Mouse (Mus musculus): ENCODE results near the gene Eipr1. TPM values are rescaled to one million over a fixed set of nuclear protein-coding genes. Genes with fewer than 3 reads are reported as not detected.
A peak's percentile ranks its signal among the peaks of the same experiment; 100 is the strongest.

Gene Eipr1
- polyA plus RNA-seq, 1 experiment from 2014 or later, result 45.5 TPM

DNA sequence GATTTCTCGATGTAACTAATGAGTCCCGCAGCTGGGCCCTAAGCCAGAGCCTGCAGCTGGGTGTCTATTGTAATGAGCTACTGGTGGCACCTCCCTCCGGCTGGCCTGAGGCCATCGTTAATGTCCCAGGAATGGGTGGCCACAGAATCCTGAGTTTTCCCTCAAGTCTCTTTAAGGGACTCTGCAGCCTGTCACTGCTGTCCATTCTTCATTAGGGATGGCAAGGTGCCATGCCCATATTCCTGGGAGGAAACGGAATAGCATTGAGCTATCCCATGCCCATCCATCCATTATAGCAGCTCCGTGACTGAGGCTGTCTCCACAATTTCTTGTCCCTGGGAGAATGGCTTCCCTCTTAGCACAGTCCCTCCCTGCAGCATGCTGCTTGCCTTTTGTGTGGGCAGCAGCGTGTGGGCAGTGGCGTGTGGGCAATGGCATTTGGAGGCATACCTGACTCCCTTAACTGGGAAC lies 123.2 kb downstream of the Eipr1 start:
- 85% methylated on average over 8 of the region's 8 CpGs for WGBS

DNA sequence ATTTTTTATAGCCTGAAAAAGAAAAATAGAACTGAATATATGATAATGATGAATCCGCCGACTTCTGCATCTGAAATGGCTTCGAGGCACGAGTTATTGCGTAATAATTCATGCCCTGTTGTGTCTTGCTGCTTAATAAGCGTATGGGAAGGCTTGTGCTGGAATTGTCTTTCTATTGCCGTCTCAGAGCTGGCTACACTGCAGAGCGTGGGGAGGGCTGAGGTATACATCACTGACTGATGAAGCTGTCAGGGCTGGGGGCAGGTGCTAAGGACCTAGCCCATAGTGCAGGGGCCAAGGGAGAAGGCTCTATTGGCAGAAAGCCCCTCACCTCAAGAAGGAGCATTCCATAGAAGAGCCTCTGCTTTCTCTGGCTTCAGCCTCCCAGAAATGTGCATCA lies 123.9 kb downstream of the Eipr1 start:
- Histone ChIP-seq H3K4me3 (no peak overlapping the region), H3K36me3 (no peaks in the 10 kb centered on the region), H3K4me1 (peaks cover 14% of the 10 kb centered on the region), H3K9me3 (replicated peaks) (no peaks in the 10 kb centered on the region), H3K27ac (replicated peaks) (no peak overlapping the region), H3K27me3 (ENCODE audit: low read depth, poor library complexity, severe bottlenecking) (no peaks in the 10 kb centered on the region)
- DNase-seq (ENCODE audit: low spot score), result no peak
- WGBS, result 97% methylated on average over 8 of the region's 8 CpGs

More for the DNA sequence above, 123.2 kb downstream of the Eipr1 start:
- no peak for DNase-seq (ENCODE audit: low spot score)
- H3K27ac ChIP-seq (replicated peaks), result no peak overlapping the region
- H3K9me3 ChIP-seq (replicated peaks), result no peaks in the 10 kb centered on the region
- H3K27me3 ChIP-seq (ENCODE audit: low read depth, poor library complexity, severe bottlenecking), result no peaks in the 10 kb centered on the region
- H3K4me1 ChIP-seq, result peaks cover 7% of the 10 kb centered on the region
- H3K36me3 ChIP-seq, result no peaks in the 10 kb centered on the region
- no peak overlapping the region for H3K4me3 ChIP-seq

DNA sequence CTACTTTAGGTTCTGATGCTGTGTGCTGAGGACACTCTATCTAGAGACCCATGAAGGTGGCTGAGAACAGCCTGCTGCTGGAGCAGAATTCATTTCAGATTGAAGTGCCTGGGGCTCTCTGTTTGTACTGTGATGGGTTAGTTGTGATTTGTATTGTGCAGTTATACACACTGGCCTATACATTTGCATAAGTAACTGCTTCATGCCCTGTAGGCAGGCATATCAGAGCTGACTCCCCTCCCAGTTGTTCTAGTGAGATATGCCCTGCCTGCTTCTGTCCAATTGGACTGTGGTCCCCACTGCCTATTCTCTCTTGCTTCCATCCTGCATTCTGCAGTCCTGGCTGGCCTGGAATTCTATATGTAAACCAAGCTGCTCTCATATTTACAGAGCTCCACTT lies 128.9 kb downstream of the Eipr1 start:
- peaks cover 18% of the 10 kb centered on the region for H3K4me1 ChIP-seq
- H3K36me3 ChIP-seq, result peaks cover 4% of the 10 kb centered on the region; the same call in 1 of the 2 replicates
- no peaks in the 10 kb centered on the region for H3K27me3 ChIP-seq (ENCODE audit: low read depth, poor library complexity, severe bottlenecking)
- no peaks in the 10 kb centered on the region for H3K9me3 ChIP-seq (replicated peaks)
- DNase-seq (ENCODE audit: low spot score), result no peak
- peak overlapping the region; percentile 59; the same call in 1 of the 2 replicates for H3K27ac ChIP-seq (replicated peaks)
- no peak overlapping the region for H3K4me3 ChIP-seq

DNA sequence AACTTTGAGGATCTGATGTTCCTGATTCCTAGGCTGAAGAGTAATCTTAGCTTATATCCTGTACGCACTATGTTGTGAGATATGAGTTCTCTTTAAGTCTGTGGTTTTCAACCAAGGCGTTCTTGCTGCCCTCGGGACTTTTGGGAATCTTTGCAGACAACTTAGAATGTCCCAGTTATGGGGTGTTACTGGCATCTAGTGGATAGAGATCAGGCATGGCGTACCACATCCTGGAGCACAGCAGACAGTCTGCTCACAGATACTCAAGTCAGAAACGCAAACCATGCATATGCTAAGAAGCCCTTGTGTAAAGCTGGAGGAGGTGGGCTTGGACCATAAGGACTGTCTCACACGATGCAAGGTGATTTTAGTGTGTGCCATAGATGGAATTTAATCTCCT lies 136.1 kb downstream of the Eipr1 start:
- H3K4me1 ChIP-seq, result 0 out of 2 replicates have a peak, but pooled peaks cover 7% of the 10 kb centered on the region
- H3K4me3 ChIP-seq, result no peak overlapping the region
- no peaks in the 10 kb centered on the region for H3K9me3 ChIP-seq (replicated peaks)
- H3K36me3 ChIP-seq, result peaks cover 3% of the 10 kb centered on the region; the same call in 1 of the 2 replicates
- H3K27me3 ChIP-seq (ENCODE audit: low read depth, poor library complexity, severe bottlenecking), result 0 out of 2 replicates have a peak, but pooled peaks cover 5% of the 10 kb centered on the region
- DNase-seq (ENCODE audit: low spot score), result no peak
- 86% methylated on average over 6 of the region's 6 CpGs for WGBS
- H3K27ac ChIP-seq (replicated peaks), result no peak overlapping the region

DNA sequence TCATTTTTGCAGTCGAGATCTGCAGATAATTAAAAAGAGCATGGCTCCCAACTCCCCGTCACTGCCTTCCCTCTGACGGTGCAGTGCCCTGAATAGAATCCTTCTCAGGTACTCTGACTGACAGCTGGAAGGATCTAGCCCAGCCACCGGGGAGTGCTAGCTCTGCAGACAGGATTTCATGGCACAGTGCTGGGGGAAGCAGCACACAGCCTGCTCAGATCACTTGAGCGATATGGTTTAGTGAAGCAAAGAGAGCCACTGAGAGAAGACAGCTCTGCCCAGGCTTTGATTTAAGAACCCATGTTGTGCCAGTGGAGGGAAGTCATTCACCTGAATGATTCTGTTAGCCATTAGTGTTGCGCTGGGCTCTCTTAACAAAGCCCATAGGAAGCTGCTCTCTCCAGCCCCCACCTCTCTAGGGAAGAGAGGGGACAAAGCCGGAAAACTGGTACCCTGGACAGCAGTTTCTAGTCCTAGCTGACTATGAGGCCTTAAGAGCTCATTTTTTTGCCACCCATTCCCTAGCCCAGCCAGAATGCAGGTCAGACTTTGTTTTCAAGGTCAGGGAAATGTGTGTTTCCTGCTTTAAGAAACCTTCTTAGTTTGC lies 137.6 kb downstream of the Eipr1 start:
- WGBS, result 48% methylated on average over 7 of the region's 7 CpGs
- no peaks in the 10 kb centered on the region for H3K36me3 ChIP-seq

DNA sequence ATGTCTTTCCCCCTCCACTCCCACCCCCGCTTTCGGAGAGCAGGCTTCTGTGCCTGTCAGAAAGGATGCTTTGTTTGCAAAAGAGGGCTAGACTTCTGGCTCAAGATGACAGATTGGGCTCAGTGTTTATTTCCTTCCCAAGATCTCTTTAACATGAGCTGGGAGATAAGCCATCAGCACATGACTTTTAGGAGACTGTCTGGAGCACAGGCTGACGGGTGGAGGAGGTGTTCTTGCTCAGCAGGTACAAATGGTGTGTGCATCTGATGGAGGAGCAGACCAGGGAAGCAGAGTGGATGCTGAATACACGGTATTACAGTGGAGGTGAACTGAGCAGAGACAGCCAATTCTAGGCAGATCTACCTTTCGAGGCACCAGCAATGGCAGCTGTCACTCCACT lies 139.9 kb downstream of the Eipr1 start:
- H3K36me3 ChIP-seq, result no peaks in the 10 kb centered on the region
- H3K4me3 ChIP-seq, result no peak overlapping the region
- no peak for DNase-seq (ENCODE audit: low spot score)
- H3K27ac ChIP-seq (replicated peaks), result no peak overlapping the region
- WGBS, result 77% methylated on average over 5 of the region's 5 CpGs
- H3K27me3 ChIP-seq (ENCODE audit: low read depth, poor library complexity, severe bottlenecking), result 0 out of 2 replicates have a peak, but pooled peaks cover 3% of the 10 kb centered on the region
- H3K4me1 ChIP-seq, result 0 out of 2 replicates have a peak, but pooled peaks cover 7% of the 10 kb centered on the region
- no peaks in the 10 kb centered on the region for H3K9me3 ChIP-seq (replicated peaks)

More for the DNA sequence above, 137.6 kb downstream of the Eipr1 start:
- Histone ChIP-seq H3K4me3 (no peak overlapping the region), H3K27me3 (ENCODE audit: low read depth, poor library complexity, severe bottlenecking) (0 out of 2 replicates have a peak, but pooled peaks cover 5% of the 10 kb centered on the region), H3K4me1 (0 out of 2 replicates have a peak, but pooled peaks cover 7% of the 10 kb centered on the region), H3K27ac (replicated peaks) (0 out of 2 replicates have a peak overlapping the region, but pooled peaks have one; percentile 24), H3K9me3 (replicated peaks) (no peaks in the 10 kb centered on the region)
- DNase-seq (ENCODE audit: low spot score), result no peak

DNA sequence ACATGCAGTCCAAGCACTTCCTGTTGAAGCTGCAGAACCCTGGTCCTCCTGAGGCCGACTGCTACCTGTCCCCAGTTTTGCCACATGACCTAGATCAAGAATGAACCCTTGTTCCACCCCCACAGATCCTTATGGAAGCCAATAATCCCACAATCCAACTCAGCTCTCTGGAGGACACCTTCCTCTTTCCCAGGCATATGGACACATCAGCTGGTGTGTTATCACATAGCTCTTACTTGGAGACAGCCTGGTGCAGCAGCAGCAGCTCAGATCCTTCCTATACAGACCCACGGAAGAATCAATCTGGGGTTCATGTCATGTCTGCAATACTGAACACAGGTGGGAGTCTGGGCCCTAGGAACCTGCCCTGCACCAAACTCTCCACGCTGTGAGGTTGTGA lies 145.0 kb downstream of the Eipr1 start:
- Histone ChIP-seq H3K36me3 (no peaks in the 10 kb centered on the region), H3K4me1 (peaks cover 13% of the 10 kb centered on the region), H3K27me3 (ENCODE audit: low read depth, poor library complexity, severe bottlenecking) (no peaks in the 10 kb centered on the region), H3K9me3 (replicated peaks) (0 out of 2 replicates have a peak, but pooled peaks cover 3% of the 10 kb centered on the region), H3K4me3 (no peak overlapping the region), H3K27ac (replicated peaks) (no peak overlapping the region)
- DNase-seq (ENCODE audit: low spot score), result no peak
- WGBS, result 89% methylated on average over 3 of the region's 3 CpGs

DNA sequence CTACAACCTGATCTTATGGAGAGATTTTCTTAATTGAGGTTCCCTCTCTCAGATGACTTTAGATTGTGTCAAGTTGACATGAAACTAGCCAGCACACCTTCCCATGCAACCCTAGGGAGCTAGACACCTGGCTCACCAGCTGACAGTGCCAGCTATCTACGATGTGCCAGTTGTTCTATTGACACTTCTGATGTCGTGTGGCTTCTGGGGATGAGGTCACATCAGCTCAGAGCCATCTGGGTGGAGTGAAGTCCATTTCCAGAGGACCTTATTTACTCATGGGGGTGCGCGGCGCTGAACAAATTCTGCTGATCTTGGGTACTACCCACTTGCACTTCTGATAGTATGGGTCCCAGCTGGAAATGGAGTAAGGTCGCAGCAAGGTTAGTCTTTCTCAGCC lies 146.7 kb downstream of the Eipr1 start:
- H3K4me3 ChIP-seq, result no peak overlapping the region
- DNase-seq (ENCODE audit: low spot score), result no peak
- peaks cover 13% of the 10 kb centered on the region for H3K4me1 ChIP-seq
- peak overlapping the region; percentile 30; the same call in 1 of the 2 replicates for H3K27ac ChIP-seq (replicated peaks)
- 0 out of 2 replicates have a peak, but pooled peaks cover 3% of the 10 kb centered on the region for H3K9me3 ChIP-seq (replicated peaks)
- WGBS, result 94% methylated on average over 6 of the region's 6 CpGs
- H3K36me3 ChIP-seq, result no peaks in the 10 kb centered on the region
- H3K27me3 ChIP-seq (ENCODE audit: low read depth, poor library complexity, severe bottlenecking), result no peaks in the 10 kb centered on the region

DNA sequence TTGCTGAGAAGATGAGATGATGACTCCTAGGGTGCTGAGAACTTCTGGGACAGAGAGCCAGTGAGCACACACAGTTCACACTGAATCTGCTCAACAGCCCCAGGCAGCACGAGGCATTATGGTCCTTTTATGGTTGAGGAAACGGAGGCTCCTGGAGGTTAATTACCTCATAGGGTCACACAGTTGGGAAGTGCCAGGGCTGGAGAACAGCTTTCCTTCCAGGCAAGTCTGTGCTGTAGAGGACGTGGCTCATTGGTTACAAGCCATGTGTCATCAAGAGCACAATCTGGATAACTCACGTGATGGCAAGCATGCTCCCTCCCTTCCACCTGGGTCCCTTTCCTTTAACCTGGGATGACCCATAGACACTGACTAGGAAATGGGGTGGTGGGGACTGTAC lies 148.1 kb downstream of the Eipr1 start:
- Histone ChIP-seq H3K27me3 (ENCODE audit: low read depth, poor library complexity, severe bottlenecking) (no peaks in the 10 kb centered on the region), H3K4me1 (peaks cover 13% of the 10 kb centered on the region), H3K4me3 (no peak overlapping the region), H3K27ac (replicated peaks) (0 out of 2 replicates have a peak overlapping the region, but pooled peaks have one; percentile 35), H3K36me3 (no peaks in the 10 kb centered on the region), H3K9me3 (replicated peaks) (0 out of 2 replicates have a peak, but pooled peaks cover 3% of the 10 kb centered on the region)
- DNase-seq (ENCODE audit: low spot score), result no peak
- WGBS, result 78% methylated on average over 4 of the region's 4 CpGs

DNA sequence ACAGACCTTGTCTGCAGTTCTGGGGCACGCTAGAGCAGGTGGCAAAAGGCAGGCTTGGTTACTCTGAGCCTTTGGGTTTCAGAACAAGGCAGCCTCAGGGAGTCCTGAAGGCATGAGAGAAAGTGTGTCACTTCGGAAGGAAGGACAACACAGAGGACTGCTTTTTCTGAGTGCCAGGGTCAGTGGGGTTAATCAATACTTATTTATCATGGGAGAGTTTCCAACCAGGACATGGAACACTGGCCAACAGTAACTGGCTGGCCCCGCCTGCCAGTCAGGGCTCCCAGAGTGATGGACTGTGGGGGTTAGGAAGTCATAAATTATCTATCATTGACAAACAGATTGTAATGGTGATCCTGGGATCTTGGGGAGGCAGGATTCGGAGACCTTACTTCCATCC lies 148.7 kb downstream of the Eipr1 start:
- WGBS, result 86% methylated on average over 4 of the region's 4 CpGs
- H3K4me3 ChIP-seq, result no peak overlapping the region
- no peak overlapping the region for H3K27ac ChIP-seq (replicated peaks)
- H3K9me3 ChIP-seq (replicated peaks), result 0 out of 2 replicates have a peak, but pooled peaks cover 3% of the 10 kb centered on the region
- no peaks in the 10 kb centered on the region for H3K36me3 ChIP-seq
- no peaks in the 10 kb centered on the region for H3K27me3 ChIP-seq (ENCODE audit: low read depth, poor library complexity, severe bottlenecking)
- peaks cover 13% of the 10 kb centered on the region for H3K4me1 ChIP-seq
- DNase-seq (ENCODE audit: low spot score), result no peak

DNA sequence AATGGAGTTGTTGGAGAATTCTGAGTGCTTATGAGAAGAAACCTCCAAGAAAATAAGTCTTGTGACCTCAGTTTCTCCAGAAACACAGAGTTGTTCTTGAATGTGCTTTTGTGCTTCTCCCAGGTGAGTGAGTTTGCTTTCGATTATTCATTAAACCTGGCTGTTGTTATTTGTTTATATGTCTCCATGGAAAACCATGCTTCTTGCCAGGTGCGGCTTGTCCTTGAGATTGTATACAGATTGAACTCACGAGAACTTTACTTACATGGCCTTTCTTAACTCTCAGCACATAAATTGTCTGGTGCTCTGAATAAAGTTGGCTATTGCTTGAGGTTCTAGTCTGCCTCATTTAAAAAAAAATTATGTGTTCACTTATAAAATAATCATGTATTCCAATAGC lies 150.5 kb downstream of the Eipr1 start:
- DNase-seq (ENCODE audit: low spot score), result no peak

DNA sequence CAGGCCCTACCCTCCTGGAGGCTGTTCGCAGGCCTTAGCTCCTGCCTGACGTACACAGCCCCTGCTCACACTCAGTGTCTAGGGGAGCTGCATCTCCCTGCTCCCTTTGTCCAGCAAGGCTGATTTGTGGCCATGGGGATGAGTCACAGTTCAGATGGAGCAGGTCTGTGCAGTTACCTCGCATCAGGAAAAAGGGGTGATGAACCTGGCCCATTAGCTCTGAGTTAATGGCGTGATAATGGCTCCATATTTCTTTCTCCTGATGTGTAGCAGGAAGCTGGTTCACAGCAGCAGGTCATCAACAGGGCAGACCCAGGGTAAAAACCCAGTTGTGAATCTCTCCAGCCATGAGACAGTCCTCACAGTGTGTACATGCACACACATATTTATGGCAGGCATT lies 151.5 kb downstream of the Eipr1 start:
- 94% methylated on average over 4 of the region's 4 CpGs for WGBS
- Histone ChIP-seq H3K9me3 (replicated peaks) (0 out of 2 replicates have a peak, but pooled peaks cover 3% of the 10 kb centered on the region), H3K27me3 (ENCODE audit: low read depth, poor library complexity, severe bottlenecking) (no peaks in the 10 kb centered on the region), H3K4me3 (no peak overlapping the region), H3K4me1 (peaks cover 35% of the 10 kb centered on the region), H3K36me3 (no peaks in the 10 kb centered on the region), H3K27ac (replicated peaks) (no peak overlapping the region)
- no peak for DNase-seq (ENCODE audit: low spot score)

More for the DNA sequence above, 150.5 kb downstream of the Eipr1 start:
- Histone ChIP-seq H3K36me3 (no peaks in the 10 kb centered on the region), H3K27ac (replicated peaks) (no peak overlapping the region), H3K27me3 (ENCODE audit: low read depth, poor library complexity, severe bottlenecking) (no peaks in the 10 kb centered on the region), H3K4me1 (peaks cover 25% of the 10 kb centered on the region), H3K9me3 (replicated peaks) (0 out of 2 replicates have a peak, but pooled peaks cover 3% of the 10 kb centered on the region), H3K4me3 (no peak overlapping the region)
- 89% methylated on average over 3 of the region's 3 CpGs for whole genome bisulfite sequencing

DNA sequence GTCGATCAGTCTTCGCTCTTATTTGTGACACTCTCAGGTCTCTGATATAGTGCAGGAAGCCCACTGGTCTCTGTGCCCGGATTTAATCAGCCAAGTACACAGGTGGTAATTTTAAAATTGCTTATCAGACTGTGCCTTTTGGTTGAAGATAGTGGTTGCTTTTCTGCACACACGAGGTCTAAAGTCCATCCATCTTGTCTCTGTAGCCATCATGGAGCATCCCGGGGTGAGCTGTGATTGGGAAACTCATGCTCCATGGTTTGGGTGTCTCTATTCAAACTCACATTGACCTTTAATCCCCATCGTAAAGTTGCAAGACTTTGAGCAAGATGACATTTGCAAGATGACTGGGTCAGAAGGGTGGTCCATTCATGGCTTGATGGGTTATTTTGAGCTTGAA lies 153.9 kb downstream of the Eipr1 start:
- DNase-seq (ENCODE audit: low spot score), result no peak

More for the DNA sequence above, 153.9 kb downstream of the Eipr1 start:
- no peak overlapping the region for H3K27ac ChIP-seq (replicated peaks)
- H3K36me3 ChIP-seq, result no peaks in the 10 kb centered on the region
- WGBS, result 95% methylated on average over 6 of the region's 6 CpGs
- peaks cover 27% of the 10 kb centered on the region for H3K4me1 ChIP-seq
- no peak overlapping the region for H3K4me3 ChIP-seq
- 0 out of 2 replicates have a peak, but pooled peaks cover 3% of the 10 kb centered on the region for H3K9me3 ChIP-seq (replicated peaks)
- H3K27me3 ChIP-seq (ENCODE audit: low read depth, poor library complexity, severe bottlenecking), result no peaks in the 10 kb centered on the region
